Mouse (Mus musculus): Measurements from ENCODE around the gene Lipt2.

GRCm38 (mm10) chr7:100170756-100171155, 11.7 kb downstream of the Lipt2 start:
- TF ChIP-seq CTCF (IDR thresholded peaks at IDR 0.05) (no peak), EP300 (IDR thresholded peaks at IDR 0.05) (no peak)
